15 mouse cellular contexts compared by ENCODE assay signal in the genomic region with DNA sequence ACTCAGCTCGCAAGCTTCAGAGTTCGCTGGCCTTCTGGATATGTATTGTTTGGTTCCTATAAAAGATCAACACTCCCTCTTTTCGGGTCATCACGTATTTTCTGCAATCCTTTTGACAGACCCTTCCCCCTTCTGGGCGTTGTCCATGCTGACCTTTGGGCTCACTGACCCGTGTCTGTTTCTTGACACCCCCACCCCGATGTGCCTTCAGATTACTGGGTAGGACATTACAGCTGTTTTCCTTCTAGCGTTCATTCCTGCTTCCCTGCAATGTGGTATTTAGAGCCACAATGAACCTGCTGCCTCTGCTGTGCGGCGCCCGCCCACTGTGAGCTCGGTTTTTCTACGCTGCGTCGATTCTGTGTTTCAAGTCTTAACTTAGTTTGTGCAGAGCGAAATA. TPM values are rescaled to one million over a fixed set of nuclear protein-coding genes. Genes with fewer than 3 reads are reported as not detected.
DNase-seq lines count a peak whose midpoint lies in the region; ATAC-seq and TF ChIP-seq lines count a peak whose summit lies in the region.
"Had no signal": no experiment of that assay in that cellular context is flagged by ENCODE, and none has a peak within 500 bp of the region (broad histone marks: within the 10 kb centered on the region; RNA-seq: fewer than 3 reads in every experiment).

No protein-coding gene starts in this region.

- no peak for ATAC-seq in forebrain, embryonic 16.5 days
- no peak for ATAC-seq in hindbrain, embryonic 14.5 days (ENCODE audit: low FRiP score)
- no peak for ATAC-seq in midbrain, postnatal 0 days (ENCODE audit: low FRiP score)
- ATAC-seq in inflammation-experienced regulatory T-cells, adult 6 months, result no peak
- ATAC-seq: intestine, embryonic 15.5 days had no signal

- H3K4me2 ChIP-seq in forebrain, embryonic 16.5 days (ENCODE audit: low read length), result no peak overlapping the region
- peak overlapping the region; percentile 28 for H3K4me2 ChIP-seq in hindbrain, embryonic 14.5 days (replicated peaks)
- H3K4me2 ChIP-seq in midbrain, postnatal 0 days (ENCODE audit: low read depth, low read length, poor library complexity, severe bottlenecking), result peak overlapping the region; percentile 34
- H3K4me2 ChIP-seq: intestine, embryonic 15.5 days; lung, embryonic 14.5 days had no signal

- H3K27ac ChIP-seq in forebrain, embryonic 10.5 days, result no peak overlapping the region
- no peak overlapping the region for H3K27ac ChIP-seq in forebrain, embryonic 16.5 days (ENCODE audit: low read length)
- no peak overlapping the region for H3K27ac ChIP-seq in hindbrain, embryonic 14.5 days
- H3K27ac ChIP-seq in midbrain, postnatal 0 days (ENCODE audit: low read depth, low read length), result no peak overlapping the region
- H3K27ac ChIP-seq: intestine, embryonic 15.5 days had no signal

- peaks cover 37% of the 10 kb centered on the region for H3K4me1 ChIP-seq in forebrain, embryonic 10.5 days
- H3K4me1 ChIP-seq in forebrain, embryonic 16.5 days (replicated peaks; ENCODE audit: control insufficient read depth, insufficient read depth, low read length), result peaks cover 7% of the 10 kb centered on the region; the same call in 1 of the 2 replicates
- H3K4me1 ChIP-seq in hindbrain, embryonic 14.5 days (replicated peaks; ENCODE audit: control insufficient read depth, insufficient read depth, low read length), result peaks cover 10% of the 10 kb centered on the region
- peaks cover 10% of the 10 kb centered on the region; the same call in 1 of the 2 replicates for H3K4me1 ChIP-seq in midbrain, postnatal 0 days (ENCODE audit: insufficient read depth, low read length)
- H3K4me1 ChIP-seq: intestine, embryonic 15.5 days had no signal

- WGBS in forebrain, embryonic 10.5 days, result 14% methylated on average over 16 of the region's 16 CpGs
- WGBS in forebrain, embryonic 16.5 days, result 4% methylated on average over 16 of the region's 16 CpGs
- WGBS in hindbrain, embryonic 14.5 days, result 6% methylated on average over 16 of the region's 16 CpGs
- 14% methylated on average over 16 of the region's 16 CpGs for WGBS in midbrain, postnatal 0 days

- peak; percentile 35 for DNase-seq in forebrain, embryonic 10.5 days (ENCODE audit: extremely low spot score, low spot score)
- DNase-seq in embryo, embryonic 11 days, result peak; percentile 53
- DNase-seq in hindbrain, embryonic 14.5 days (ENCODE audit: low spot score), result no peak
- DNase-seq in midbrain, postnatal 0 days (ENCODE audit: low spot score), result peak; percentile 46
- no peak for DNase-seq in kidney, postnatal 4 days
- no peak for DNase-seq in cerebellum, postnatal 14 days
- DNase-seq: adrenal gland, postnatal 25 days; kidney, postnatal 10 days; liver; lung, embryonic 14.5 days had no signal

- peak overlapping the region; percentile 18; the same call in 1 of the 2 replicates for H3K4me3 ChIP-seq in forebrain, embryonic 10.5 days
- no peak overlapping the region for H3K4me3 ChIP-seq in forebrain, embryonic 16.5 days (replicated peaks; ENCODE audit: low read length)
- H3K4me3 ChIP-seq in hindbrain, embryonic 14.5 days (replicated peaks; ENCODE audit: low read length), result no peak overlapping the region
- H3K4me3 ChIP-seq in midbrain, postnatal 0 days (ENCODE audit: low read depth, low read length), result no peak overlapping the region
- H3K4me3 ChIP-seq: intestine, embryonic 15.5 days had no signal

- no peaks in the 10 kb centered on the region for H3K36me3 ChIP-seq in forebrain, embryonic 10.5 days (replicated peaks)
- H3K36me3 ChIP-seq in forebrain, embryonic 16.5 days (ENCODE audit: control insufficient read depth, insufficient read depth), result no peaks in the 10 kb centered on the region
- no peaks in the 10 kb centered on the region for H3K36me3 ChIP-seq in hindbrain, embryonic 14.5 days (replicated peaks; ENCODE audit: control insufficient read depth, insufficient read depth)
- H3K36me3 ChIP-seq in midbrain, postnatal 0 days (ENCODE audit: insufficient read depth, low read length), result no peaks in the 10 kb centered on the region
- H3K36me3 ChIP-seq: intestine, embryonic 15.5 days had no signal

- no peak overlapping the region for H3K9ac ChIP-seq in forebrain, embryonic 16.5 days (replicated peaks; ENCODE audit: low read depth, low read length)
- H3K9ac ChIP-seq in hindbrain, embryonic 14.5 days, result no peak overlapping the region
- no peak overlapping the region for H3K9ac ChIP-seq in midbrain, postnatal 0 days (replicated peaks; ENCODE audit: low read length, poor library complexity, severe bottlenecking)
- H3K9ac ChIP-seq: intestine, embryonic 15.5 days; lung, embryonic 14.5 days had no signal

- H3K9me3 ChIP-seq in forebrain, embryonic 10.5 days, result no peaks in the 10 kb centered on the region
- no peaks in the 10 kb centered on the region for H3K9me3 ChIP-seq in forebrain, embryonic 16.5 days (ENCODE audit: control insufficient read depth, low read length)
- no peaks in the 10 kb centered on the region for H3K9me3 ChIP-seq in hindbrain, embryonic 14.5 days (ENCODE audit: control insufficient read depth, low read length)
- H3K9me3 ChIP-seq in midbrain, postnatal 0 days (ENCODE audit: low read length), result no peaks in the 10 kb centered on the region
- H3K9me3 ChIP-seq: intestine, embryonic 15.5 days had no signal

- peaks cover 100% of the 10 kb centered on the region for H3K27me3 ChIP-seq in forebrain, embryonic 10.5 days (ENCODE audit: poor library complexity, severe bottlenecking)
- peaks cover 80% of the 10 kb centered on the region for H3K27me3 ChIP-seq in forebrain, embryonic 16.5 days (replicated peaks; ENCODE audit: control insufficient read depth, insufficient read depth, low read length)
- peaks cover 28% of the 10 kb centered on the region for H3K27me3 ChIP-seq in hindbrain, embryonic 14.5 days (ENCODE audit: control insufficient read depth, insufficient read depth, low read length)
- H3K27me3 ChIP-seq in midbrain, postnatal 0 days (ENCODE audit: insufficient read depth, low read length), result peaks cover 4% of the 10 kb centered on the region; the same call in 1 of the 2 replicates

- TF ChIP-seq CTCF in midbrain, postnatal 0 days (IDR thresholded peaks at IDR 0.05), result no peak

RNA-seq across cellular contexts. Expression of gene Cfap77, which starts 8.7 kb away (rescaled TPM):
- polyA plus RNA-seq in forebrain, embryonic 10.5 days (2016; fragmentation: Nextera tagmentation; extraction: Ambion mirVana), result 0.67 and 0.74 TPM in 2 replicates
- 0.20 TPM in 1 of 2 replicates, not detected in the other for polyA plus RNA-seq in forebrain, embryonic 16.5 days (2015; fragmentation: Nextera tagmentation; extraction: Ambion mirVana)
- polyA plus RNA-seq in hindbrain, embryonic 14.5 days (2014; fragmentation: Nextera tagmentation; extraction: Ambion mirVana), result 0.56 and 0.78 TPM in 2 replicates
- total RNA-seq in midbrain, postnatal 0 days (2014; rRNA removed), result 1.0 and 3.3 TPM in 2 replicates
- 1.2 and 1.3 TPM in 2 replicates for polyA plus RNA-seq in midbrain, postnatal 0 days (2015; fragmentation: Nextera tagmentation; extraction: Ambion mirVana)
- under 1 TPM in 2 of 3 experiments, not detected in 1; 0.73 to 0.95 TPM for polyA plus RNA-seq in inflammation-experienced regulatory T-cells, adult 6 months (2017; shearing (Covaris generic))
- total RNA-seq: megakaryocyte, adult 5-6 weeks; neutrophil, adult 5-6 weeks had no signal

RNA-seq across cellular contexts. Expression of gene Ttf1, which starts 13.9 kb away (rescaled TPM):
- 11.4 and 13.6 TPM in 2 replicates for polyA plus RNA-seq in forebrain, embryonic 10.5 days (2016; fragmentation: Nextera tagmentation; extraction: Ambion mirVana)
- polyA plus RNA-seq in forebrain, embryonic 16.5 days (2015; fragmentation: Nextera tagmentation; extraction: Ambion mirVana), result 9.6 and 9.8 TPM in 2 replicates
- 5.7 and 6.0 TPM in 2 replicates for polyA plus RNA-seq in hindbrain, embryonic 14.5 days (2014; fragmentation: Nextera tagmentation; extraction: Ambion mirVana)
- 4.9 and 5.1 TPM in 2 replicates for total RNA-seq in midbrain, postnatal 0 days (2014; rRNA removed)
- 3.1 and 3.3 TPM in 2 replicates for polyA plus RNA-seq in midbrain, postnatal 0 days (2015; fragmentation: Nextera tagmentation; extraction: Ambion mirVana)
- polyA plus RNA-seq in inflammation-experienced regulatory T-cells, adult 6 months (2017; shearing (Covaris generic)), result 10 to 100 TPM; 15.4 to 23.6 (median 18.4) TPM

Comparison
In these comparisons a context has a peak if more than half of its experiments do, and no peak if none do; other contexts are left out.
1. DNase-seq: peak in forebrain, embryonic 10.5 days (single experiment), embryo, embryonic 11 days (single experiment) and midbrain, postnatal 0 days (single experiment); none in hindbrain, embryonic 14.5 days (single experiment), kidney, postnatal 4 days (0 of 2) and cerebellum, postnatal 14 days (0 of 2).